Mouse (Mus musculus): ENCODE measurements around the gene Alyref.

DNA sequence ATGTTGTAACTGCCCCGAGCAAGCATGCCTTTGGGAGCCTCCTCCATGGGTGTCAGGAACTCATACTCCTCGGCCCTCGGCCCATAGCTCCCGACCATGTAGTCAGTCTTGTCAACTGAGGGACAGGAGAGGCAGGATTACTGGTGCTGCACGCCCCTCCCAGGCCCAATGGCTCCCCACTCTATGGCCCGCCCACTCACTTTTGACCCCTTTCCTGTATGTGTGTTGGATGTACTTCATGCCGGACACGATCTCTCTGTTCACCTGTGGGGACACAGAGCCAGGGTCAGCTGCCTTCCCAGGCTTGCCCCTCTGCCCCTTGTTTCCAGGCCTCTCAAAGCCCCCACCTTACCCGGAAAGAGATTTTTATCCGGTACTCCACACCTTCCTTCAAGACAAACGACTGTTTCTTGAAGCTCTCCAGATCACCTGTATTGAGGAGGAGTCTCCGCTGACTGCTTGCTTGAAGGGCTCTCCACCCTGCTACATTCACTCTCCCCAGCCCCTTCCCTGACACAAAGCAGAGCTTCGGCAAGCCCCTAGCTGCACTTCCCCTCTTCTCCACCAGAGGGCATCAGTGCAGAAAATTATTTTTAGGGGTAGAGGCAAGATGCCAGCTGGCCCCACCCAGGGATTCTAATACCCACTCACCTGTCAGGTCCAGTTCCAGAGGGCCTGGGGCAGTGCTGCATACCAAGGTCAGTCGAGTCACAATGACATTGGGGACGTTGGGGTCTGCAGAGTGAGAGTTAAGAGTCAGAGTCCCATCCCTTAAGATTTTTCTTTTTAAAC, 18.7 kb downstream of the Alyref start:
- TF ChIP-seq ZC3H11A (IDR thresholded peaks at IDR 0.05; ENCODE audit: borderline replicate concordance, low read depth, low read length), result 0 out of 2 replicates have a peak, but pooled peaks have one; percentile 12
- no peak for TF ChIP-seq HCFC1 (IDR thresholded peaks at IDR 0.05; ENCODE audit: borderline replicate concordance, insufficient read depth, low read length)
- TF ChIP-seq CHD2 (IDR thresholded peaks at IDR 0.05; ENCODE audit: low read depth, low read length), result no peak
- no peak for TF ChIP-seq ZNF384 (IDR thresholded peaks at IDR 0.05; ENCODE audit: low read depth, low read length)

Measured in ES-E14 (cell line).